Mouse (Mus musculus) retina, postnatal 1 day (tissue): ENCODE data around the gene Gnl3l.

Source experiments
- DNase-seq: peaks from one replicate; pipeline ENCODE4 v3.0.0-alpha.2; 2012

The Gnl3l gene

DNA sequence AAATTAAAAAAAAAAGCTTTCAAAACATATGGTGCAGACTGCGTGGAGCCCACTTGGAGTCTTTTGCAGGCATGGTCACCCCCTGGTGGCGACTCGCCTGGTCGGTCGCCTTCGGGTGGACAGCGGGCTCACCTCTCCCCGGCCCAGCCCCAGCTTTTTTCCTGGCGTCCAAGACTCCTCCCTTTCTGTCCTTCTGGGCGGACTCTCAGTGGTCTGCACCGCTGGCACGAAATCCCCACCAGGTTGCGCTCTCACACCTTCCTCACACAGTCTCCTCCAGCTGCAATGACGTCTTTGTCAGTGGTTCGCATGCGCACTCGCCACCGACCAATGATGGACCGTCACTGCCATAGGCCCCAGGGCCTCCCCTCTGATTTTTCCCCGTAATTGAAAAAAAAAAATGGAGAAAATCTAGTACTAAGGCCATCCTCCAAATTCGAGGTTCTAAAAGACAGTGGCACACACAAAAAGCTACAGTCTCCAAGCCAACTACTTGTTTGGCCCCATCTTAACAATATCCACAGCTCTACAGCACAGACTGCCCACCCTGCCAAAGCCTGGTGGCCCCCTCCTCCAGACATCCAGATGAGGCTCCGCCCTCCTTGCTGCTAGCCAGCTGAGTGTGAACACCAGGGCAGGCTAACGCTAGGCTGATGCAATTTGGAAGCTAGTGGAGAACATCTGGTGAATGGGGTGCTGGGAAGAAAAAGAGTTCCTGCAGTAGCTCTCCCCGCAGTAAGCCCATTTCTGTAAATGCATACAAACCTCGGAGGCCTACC, 60.4 kb downstream of the Gnl3l start:
- DNase-seq = peak; percentile 88

DNA sequence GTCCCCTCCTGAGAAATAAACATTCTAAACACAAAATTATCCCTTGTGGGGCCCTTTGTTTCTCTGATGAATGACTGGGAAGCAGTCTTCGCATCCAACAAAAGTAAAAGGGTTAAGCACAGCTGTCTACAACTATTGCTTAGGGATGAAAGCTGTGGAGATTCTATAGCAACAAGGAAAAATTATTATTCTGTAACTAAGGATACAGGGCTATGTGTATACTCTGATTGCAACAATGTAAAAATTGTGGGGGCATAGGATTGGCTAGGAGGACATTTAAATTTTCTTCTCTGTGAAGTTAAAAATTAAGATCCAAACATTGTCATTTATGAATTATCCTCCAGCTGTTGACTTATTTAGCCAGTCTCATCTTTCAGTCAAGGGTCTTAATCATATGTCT, 61.1 kb downstream of the Gnl3l start:
- DNase-seq = no peak

DNA sequence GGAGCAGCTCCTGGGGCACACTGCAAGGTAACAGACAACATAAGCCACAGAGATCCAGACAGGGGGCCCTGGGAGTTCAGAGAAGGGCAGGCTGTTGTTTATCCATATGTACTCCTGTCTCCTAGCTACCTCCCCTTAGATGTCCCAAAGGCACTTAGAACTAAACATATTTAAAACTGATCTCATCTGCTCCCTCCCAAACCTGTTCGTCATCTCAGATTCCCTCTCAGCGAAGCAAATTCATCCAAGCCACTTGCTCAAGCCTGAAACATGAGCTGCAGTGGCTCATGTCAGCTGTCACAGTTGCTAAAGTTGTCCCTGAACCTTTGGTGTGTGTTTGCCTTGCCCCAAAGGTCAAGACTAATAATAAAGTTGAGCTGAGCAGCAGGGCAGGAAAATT, 61.7 kb downstream of the Gnl3l start:
- DNase-seq = no peak

DNA sequence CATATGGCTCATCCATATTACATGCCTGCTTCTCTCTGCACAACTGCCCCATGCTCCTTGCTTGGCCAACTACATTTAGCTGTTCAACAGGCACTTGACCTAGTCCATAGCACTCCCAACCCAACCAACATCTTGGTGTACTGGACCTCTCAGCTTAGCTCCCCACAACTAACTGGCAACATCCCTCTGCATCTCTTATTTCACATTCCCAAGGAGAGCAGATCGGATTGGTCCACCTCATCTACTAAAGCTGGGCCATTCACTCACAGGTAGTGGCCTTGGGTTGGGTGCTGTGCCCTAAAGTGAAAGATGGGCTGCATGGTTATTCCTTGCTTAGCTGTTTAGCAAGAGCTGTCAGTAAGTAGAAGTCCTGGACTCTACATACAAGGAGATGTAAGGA, 62.4 kb downstream of the Gnl3l start:
- DNase-seq = no peak
